Mouse (Mus musculus) neural tube, embryonic 14.5 days (tissue): ENCODE results near the gene Igsf23. TPM values are rescaled to one million over a fixed set of nuclear protein-coding genes. Genes with fewer than 3 reads are reported as not detected.

Source experiments
- ATAC-seq: fragments of 200-750 bp; cut with Nextera tagmentation; 2 replicates; pipeline ENCODE4 v1.8.0; 2017; ENCODE audit warnings: low read depth, mild to moderate bottlenecking, moderate TSS enrichment, moderate library complexity
- H3K27ac ChIP-seq: fragments of 300-500 bp; sonication (generic); 2 replicates; pipeline ENCODE4 v1.5.1; 2014; ENCODE audit warnings: low read depth, mild to moderate bottlenecking, control low read depth, low read length, moderate library complexity, mixed read lengths
- H3K27me3 ChIP-seq: fragments of 300-500 bp; sonication (generic); 2 replicates; pipeline ENCODE4 v1.6.1; 2014; ENCODE audit warnings: low read length; ENCODE audit not compliant: control insufficient read depth, insufficient read depth
- H3K36me3 ChIP-seq: fragments of 300-500 bp; sonication (generic); 2 replicates; pipeline ENCODE4 v1.6.1; 2014; ENCODE audit warnings: low read length, mixed read lengths; ENCODE audit not compliant: control insufficient read depth, insufficient read depth
- H3K4me1 ChIP-seq: fragments of 300-500 bp; sonication (generic); 2 replicates; pipeline ENCODE4 v1.6.1; 2014; ENCODE audit warnings: low read length; ENCODE audit not compliant: control insufficient read depth, insufficient read depth
- H3K4me2 ChIP-seq: fragments of 300-500 bp; sonication (generic); 2 replicates; pipeline ENCODE4 v1.6.1; 2014; ENCODE audit warnings: mild to moderate bottlenecking, low read depth, low read length, control low read depth
- H3K4me3 ChIP-seq: fragments of 300-500 bp; sonication (generic); 2 replicates; pipeline ENCODE4 v1.5.1; 2014; ENCODE audit warnings: low read depth, low read length, control low read depth, mixed read lengths
- H3K9ac ChIP-seq: fragments of 300-500 bp; sonication (generic); replicated peaks from 2 replicates; pipeline ENCODE4 v1.6.1; 2014; ENCODE audit warnings: low read depth, mild to moderate bottlenecking, control low read depth, low read length, mixed read lengths
- H3K9me3 ChIP-seq: fragments of 300-500 bp; sonication (generic); 2 replicates; pipeline ENCODE4 v1.6.1; 2016; ENCODE audit warnings: low read length; ENCODE audit not compliant: control insufficient read depth
- WGBS: fragments of 180-500 bp; shearing (Covaris S2); extraction: QIAGEN DNeasy Blood & Tissue Kit; methylation state at CpG from one replicate; pipeline ENCODE4 v1.1.7; 2014; 5-methylcytosine and 5-hydroxymethylcytosine counted together
- polyA plus RNA-seq: library from polyadenylated mRNA; unstranded; fragments of >200 nt; fragmentation: Nextera tagmentation; extraction: Ambion mirVana; gene quantifications from 2 replicates; pipeline ENCODE4 v1.2.1, GENCODE M21; 2014

The Igsf23 gene
- polyA plus RNA-seq, 1 experiment from 2014 or later: not detected

DNA sequence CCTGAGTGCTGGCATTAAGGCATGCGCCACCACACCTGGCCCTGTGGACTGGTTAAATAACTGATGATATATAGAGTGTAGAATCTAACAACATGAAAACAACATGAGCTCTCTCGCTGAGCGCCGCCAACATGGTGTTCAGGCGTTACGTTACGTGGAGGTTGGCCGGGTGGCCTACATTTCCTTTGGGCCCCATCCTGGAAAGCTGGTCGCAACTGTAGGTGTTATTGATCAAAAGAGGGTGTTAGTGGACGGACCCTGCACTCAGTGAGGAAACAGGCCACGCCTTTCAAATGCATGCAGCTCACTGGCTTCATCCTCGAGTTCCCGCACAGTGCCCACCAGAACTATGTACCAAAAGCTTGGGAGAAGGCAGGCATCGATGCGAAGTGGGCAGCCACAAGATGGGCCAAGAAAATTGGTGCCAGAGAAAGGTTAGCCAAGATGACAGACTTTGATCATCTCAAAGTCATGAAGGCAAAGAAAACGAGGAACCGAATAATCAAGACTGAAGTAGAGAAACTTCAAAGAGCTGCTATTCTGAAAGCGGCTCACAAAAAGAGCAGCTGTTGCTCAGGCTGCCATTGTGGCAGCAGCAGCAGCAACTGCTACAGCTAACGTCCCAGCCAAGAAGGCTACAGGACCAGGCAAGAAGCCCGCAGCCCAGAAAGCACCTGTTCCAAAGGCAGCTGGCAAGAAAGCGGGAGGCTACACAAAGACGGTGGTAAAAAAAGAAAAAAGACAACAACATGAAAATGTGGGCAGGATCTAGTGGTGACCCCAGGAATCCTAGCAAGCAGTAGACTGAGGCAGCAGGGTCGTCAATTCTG, 38.6 kb downstream of the Igsf23 start:
- WGBS: 87% methylated on average over 23 of the region's 23 CpGs
- H3K4me3 ChIP-seq: no peak overlapping the region

DNA sequence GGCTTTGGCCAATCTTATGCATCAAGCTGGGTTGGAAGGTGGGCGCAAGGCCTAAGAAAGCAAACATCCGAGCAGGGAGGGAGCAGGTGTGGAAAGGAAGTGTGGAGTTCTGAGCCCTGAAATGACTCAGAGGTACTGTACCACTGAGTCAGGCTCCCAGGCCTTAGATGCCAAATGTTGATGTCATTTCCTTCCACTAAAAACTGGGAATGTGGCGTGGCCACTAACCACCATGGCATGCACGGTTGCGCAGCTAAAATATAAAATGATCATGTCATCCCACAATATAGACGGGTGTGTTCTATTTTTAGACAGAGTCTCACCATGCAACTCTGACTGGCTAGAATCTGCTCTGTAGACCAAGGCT, 39.3 kb downstream of the Igsf23 start:
- no peak for ATAC-seq
- Histone ChIP-seq H3K36me3 (peaks cover 3% of the 10 kb centered on the region; the same call in 1 of the 2 replicates), H3K4me2 (no peak overlapping the region), H3K4me1 (no peaks in the 10 kb centered on the region), H3K9ac (no peak overlapping the region), H3K9me3 (0 out of 2 replicates have a peak, but pooled peaks cover 3% of the 10 kb centered on the region), H3K27ac (no peak overlapping the region), H3K27me3 (no peaks in the 10 kb centered on the region), H3K4me3 (no peak overlapping the region)
- WGBS: 93% methylated on average over 6 of the region's 6 CpGs

More for the DNA sequence above, 38.6 kb downstream of the Igsf23 start:
- no peaks in the 10 kb centered on the region for H3K9me3 ChIP-seq
- H3K27ac ChIP-seq: no peak overlapping the region
- ATAC-seq: no peak
- H3K4me1 ChIP-seq: no peaks in the 10 kb centered on the region
- no peak overlapping the region for H3K9ac ChIP-seq
- peaks cover 3% of the 10 kb centered on the region; the same call in 1 of the 2 replicates for H3K36me3 ChIP-seq
- H3K4me2 ChIP-seq: no peak overlapping the region
- H3K27me3 ChIP-seq: no peaks in the 10 kb centered on the region

DNA sequence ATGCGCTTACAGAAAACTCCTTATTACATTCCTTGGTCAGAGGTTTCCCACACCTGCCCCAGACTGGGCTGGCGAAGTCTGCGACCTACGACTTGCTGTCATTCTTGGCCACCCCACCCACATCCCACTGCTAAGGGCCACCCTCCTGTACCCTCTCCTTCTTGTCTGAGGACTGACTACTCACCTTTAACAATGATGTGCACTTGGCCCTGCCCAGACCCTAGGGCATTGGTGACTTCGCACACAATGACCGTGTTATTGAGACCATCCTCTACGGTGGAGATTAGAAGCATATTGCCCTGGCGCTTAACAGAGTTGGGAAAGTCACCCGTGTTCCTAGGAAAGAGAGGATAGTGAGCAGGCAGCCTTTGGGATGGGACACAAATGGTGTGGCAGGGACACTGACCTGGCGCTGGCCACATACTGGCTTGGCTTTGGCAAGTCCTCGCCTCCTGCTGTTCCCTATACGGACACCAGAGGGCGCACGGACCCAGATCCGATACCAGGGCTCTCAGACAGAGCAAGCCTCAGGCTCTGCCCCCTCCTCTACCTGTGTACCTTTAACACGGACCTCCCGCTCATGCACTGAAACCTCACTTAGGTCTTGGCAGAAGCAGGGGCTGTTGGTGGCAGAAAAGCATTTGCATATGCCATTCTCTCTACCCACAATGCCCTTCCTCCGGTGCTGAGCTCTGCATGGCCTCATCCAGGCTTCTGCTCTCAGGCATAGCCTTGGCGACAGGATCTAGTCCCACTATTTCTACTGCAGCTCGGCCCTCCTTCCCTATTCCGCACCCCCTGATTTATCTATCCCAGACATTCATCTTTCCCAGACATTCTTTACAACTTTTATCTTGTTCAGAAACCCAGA, 39.9 kb downstream of the Igsf23 start:
- Histone ChIP-seq H3K9ac (no peak overlapping the region), H3K27me3 (no peaks in the 10 kb centered on the region), H3K4me3 (no peak overlapping the region), H3K27ac (no peak overlapping the region), H3K9me3 (0 out of 2 replicates have a peak, but pooled peaks cover 3% of the 10 kb centered on the region), H3K4me2 (no peak overlapping the region), H3K4me1 (no peaks in the 10 kb centered on the region), H3K36me3 (peaks cover 3% of the 10 kb centered on the region; the same call in 1 of the 2 replicates)
- ATAC-seq: peak; percentile 87
- WGBS: 49% methylated on average over 21 of the region's 21 CpGs

DNA sequence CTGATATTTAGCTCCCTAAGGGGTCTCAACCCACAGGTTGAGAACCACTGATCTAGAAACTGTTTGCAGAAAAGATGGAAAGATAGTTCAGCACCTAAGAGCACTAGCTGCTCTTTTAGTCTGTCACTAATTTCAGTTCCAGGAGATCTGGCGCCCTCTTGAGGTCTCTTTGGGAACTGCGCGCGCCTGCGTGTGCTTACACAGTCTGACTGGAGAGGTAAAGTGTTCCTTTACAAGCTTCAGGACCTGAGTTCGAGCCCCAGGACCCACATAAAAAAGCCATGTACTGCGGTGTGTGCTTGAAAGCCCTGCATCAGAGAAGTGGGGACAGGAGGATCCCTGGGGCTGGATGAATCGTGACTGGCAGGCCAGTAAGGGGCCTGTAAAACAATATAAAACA, 60.7 kb downstream of the Igsf23 start:
- Histone ChIP-seq H3K36me3 (no peaks in the 10 kb centered on the region), H3K4me1 (no peaks in the 10 kb centered on the region), H3K4me2 (no peak overlapping the region), H3K27ac (no peak overlapping the region), H3K27me3 (no peaks in the 10 kb centered on the region), H3K9me3 (no peaks in the 10 kb centered on the region; the same call in 1 of the 2 replicates), H3K9ac (no peak overlapping the region), H3K4me3 (no peak overlapping the region)
- ATAC-seq: no peak
- 53% methylated on average over 8 of the region's 8 CpGs for WGBS

DNA sequence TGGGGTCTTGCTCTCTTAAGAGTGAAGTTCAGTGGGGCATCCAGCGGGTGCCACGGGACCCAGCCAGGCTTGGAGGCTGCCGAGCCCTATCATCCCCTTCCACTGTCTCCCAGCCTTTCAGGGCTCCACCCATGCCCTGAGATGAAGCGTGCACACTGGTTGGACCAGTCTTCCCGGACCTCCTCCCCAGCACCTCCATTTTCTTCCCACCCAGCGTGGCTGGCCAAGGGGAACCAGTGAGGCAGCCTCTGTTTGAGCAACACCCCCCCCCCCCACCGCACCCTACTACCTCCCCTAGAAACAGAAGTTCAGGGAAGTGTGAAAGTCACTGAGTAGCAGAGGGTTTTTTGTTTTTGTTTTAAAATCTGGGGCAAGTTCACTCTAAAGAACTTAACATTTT, 62.7 kb downstream of the Igsf23 start, which contains the start of gene Ceacam19:
TSS of gene Ceacam19 (minus strand) at position 117 of the 400 bp plus-strand sequence.
- Histone ChIP-seq H3K9me3 (no peaks in the 10 kb centered on the region; the same call in 1 of the 2 replicates), H3K4me3 (no peak within 1 kb of the TSS), H3K4me2 (no peak within 1 kb of the TSS), H3K4me1 (no peaks in the 10 kb centered on the region), H3K27ac (no peak within 1 kb of the TSS), H3K36me3 (no peaks in the 10 kb centered on the region), H3K27me3 (no peaks in the 10 kb centered on the region), H3K9ac (no peak within 1 kb of the TSS)
- ATAC-seq: no peak
- WGBS: 74% methylated on average over 7 of the region's 7 CpGs

Other genes starting within 250 kb of the Igsf23 start
- gene Tomm40, start 235.3 kb downstream of the Igsf23 start, polyA plus RNA-seq: 121 and 124 TPM in 2 replicates
- 44.7 and 47.4 TPM in 2 replicates for gene Nectin2, start 200.3 kb downstream of the Igsf23 start, polyA plus RNA-seq
- 9.3 and 16.0 TPM in 2 replicates for gene Bcam, start 179.7 kb downstream of the Igsf23 start, polyA plus RNA-seq
- gene Cblc, start 153.9 kb downstream of the Igsf23 start, polyA plus RNA-seq: 0.54 TPM in 1 of 2 replicates, not detected in the other
- gene Bcl3, start 128.0 kb downstream of the Igsf23 start, polyA plus RNA-seq: 0.24 and 1.2 TPM in 2 replicates
- 9.5 and 11.6 TPM in 2 replicates for gene Gm19345, start 98.8 kb downstream of the Igsf23 start, polyA plus RNA-seq
- 0.37 and 0.40 TPM in 2 replicates for gene Ceacam16, start 89.5 kb downstream of the Igsf23 start, polyA plus RNA-seq
- gene Ceacam19, start 62.8 kb downstream of the Igsf23 start, polyA plus RNA-seq: not detected in 2 replicates
- 7.2 and 9.1 TPM in 2 replicates for gene Pvr, start 29.6 kb downstream of the Igsf23 start, polyA plus RNA-seq
- not detected in 2 replicates for gene Ceacam20, start 14.7 kb upstream of the Igsf23 start, polyA plus RNA-seq
- not detected in 2 replicates for gene Nlrp9b, start 40.7 kb upstream of the Igsf23 start, polyA plus RNA-seq
- gene Vmn1r91, start 148.9 kb upstream of the Igsf23 start, polyA plus RNA-seq: not detected in 2 replicates
- gene Gm16442, start 171.8 kb upstream of the Igsf23 start, polyA plus RNA-seq: not detected in 2 replicates
- gene Vmn1r93, start 188.3 kb upstream of the Igsf23 start, polyA plus RNA-seq: not detected in 2 replicates
- not detected in 2 replicates for gene Vmn1r94, start 217.6 kb upstream of the Igsf23 start, polyA plus RNA-seq
- not detected in 2 replicates for gene Vmn1r95, start 243.0 kb upstream of the Igsf23 start, polyA plus RNA-seq